Mouse (Mus musculus): ENCODE measurements at regions not wholly inside any gene's neighbourhood (a gene's known extent, or its start where the extent isn't known, plus 50 kb on each side); places are given as distances from the start of the nearest gene placed in this dataset.
A peak's percentile ranks its signal among the peaks of the same experiment; 100 is the strongest.

- Histone ChIP-seq H3K4me2 (peak overlapping the region; percentile 2; the same call in 1 of the 2 replicates), H3K27ac (peak overlapping the region; percentile 81)
- 18% methylated on average over 15 of the region's 15 CpGs for WGBS
Observed at GRCm38 (mm10) chr4:131014301-131015081, 70.3 kb downstream of the Matn1 start.

GRCm38 (mm10) chr4:131015156-131015555 is 71.0 kb downstream of the Matn1 start:
- no peak overlapping the region for H3K4me2 ChIP-seq
- peak overlapping the region; percentile 81 for H3K27ac ChIP-seq
- no peak for ATAC-seq (ENCODE audit: low FRiP score)
- no peak overlapping the region for H3K4me3 ChIP-seq (replicated peaks)
- H3K27me3 ChIP-seq, result peaks cover 22% of the 10 kb centered on the region
- H3K9me3 ChIP-seq, result no peaks in the 10 kb centered on the region
- no peaks in the 10 kb centered on the region for H3K36me3 ChIP-seq (replicated peaks)
- no peak overlapping the region for H3K9ac ChIP-seq
- 8% methylated on average over 2 of the region's 2 CpGs for WGBS
- peaks cover 18% of the 10 kb centered on the region for H3K4me1 ChIP-seq

More at GRCm38 (mm10) chr4:131014301-131015081, 70.3 kb downstream of the Matn1 start:
- Histone ChIP-seq H3K36me3 (replicated peaks) (no peaks in the 10 kb centered on the region), H3K9ac (no peak overlapping the region), H3K4me3 (replicated peaks) (no peak overlapping the region), H3K9me3 (no peaks in the 10 kb centered on the region), H3K27me3 (peaks cover 28% of the 10 kb centered on the region), H3K4me1 (peaks cover 18% of the 10 kb centered on the region)
- peak; percentile 79 for ATAC-seq (ENCODE audit: low FRiP score)

GRCm38 (mm10) chr4:131023601-131024000 is 79.4 kb downstream of the Matn1 start:
- H3K27me3 ChIP-seq, result peaks cover under 1% of the 10 kb centered on the region; the same call in 1 of the 2 replicates
- no peak overlapping the region for H3K4me3 ChIP-seq (replicated peaks)
- H3K27ac ChIP-seq, result no peak overlapping the region
- H3K4me1 ChIP-seq, result 0 out of 2 replicates have a peak, but pooled peaks cover 2% of the 10 kb centered on the region
- WGBS, result 55% methylated on average over 6 of the region's 6 CpGs
- no peak for ATAC-seq (ENCODE audit: low FRiP score)
- peaks cover 5% of the 10 kb centered on the region; the same call in 1 of the 2 replicates for H3K9me3 ChIP-seq
- no peak overlapping the region for H3K4me2 ChIP-seq
- H3K9ac ChIP-seq, result no peak overlapping the region
- no peaks in the 10 kb centered on the region for H3K36me3 ChIP-seq (replicated peaks)

- no peaks in the 10 kb centered on the region for H3K36me3 ChIP-seq (replicated peaks)
- peaks cover 14% of the 10 kb centered on the region for H3K4me1 ChIP-seq
- H3K27ac ChIP-seq, result no peak overlapping the region
- peaks cover 9% of the 10 kb centered on the region; the same call in 1 of the 2 replicates for H3K27me3 ChIP-seq
- H3K9ac ChIP-seq, result no peak overlapping the region
- H3K9me3 ChIP-seq, result no peaks in the 10 kb centered on the region
- WGBS, result 94% methylated on average over 11 of the region's 11 CpGs
- no peak for ATAC-seq (ENCODE audit: low FRiP score)
- H3K4me2 ChIP-seq, result no peak overlapping the region
- H3K4me3 ChIP-seq (replicated peaks), result no peak overlapping the region
Observed at GRCm38 (mm10) chr4:131036292-131036691, 92.1 kb downstream of the Matn1 start.

GRCm38 (mm10) chr4:131037179-131037578 is 93.0 kb downstream of the Matn1 start:
- no peak for ATAC-seq (ENCODE audit: low FRiP score)
- WGBS, result 20% methylated on average over 6 of the region's 6 CpGs
- peaks cover 9% of the 10 kb centered on the region; the same call in 1 of the 2 replicates for H3K27me3 ChIP-seq
- no peak overlapping the region for H3K4me2 ChIP-seq
- H3K9ac ChIP-seq, result no peak overlapping the region
- H3K4me1 ChIP-seq, result peaks cover 14% of the 10 kb centered on the region
- no peaks in the 10 kb centered on the region for H3K36me3 ChIP-seq (replicated peaks)
- H3K9me3 ChIP-seq, result no peaks in the 10 kb centered on the region
- H3K4me3 ChIP-seq (replicated peaks), result no peak overlapping the region
- no peak overlapping the region for H3K27ac ChIP-seq

GRCm38 (mm10) chr4:131039686-131040085 is 95.5 kb downstream of the Matn1 start:
- H3K9me3 ChIP-seq, result no peaks in the 10 kb centered on the region
- no peak overlapping the region for H3K9ac ChIP-seq
- no peak overlapping the region for H3K27ac ChIP-seq
- ATAC-seq (ENCODE audit: low FRiP score), result no peak
- 72% methylated on average over 3 of the region's 3 CpGs for WGBS
- no peak overlapping the region for H3K4me2 ChIP-seq
- no peaks in the 10 kb centered on the region for H3K36me3 ChIP-seq (replicated peaks)
- no peak overlapping the region for H3K4me3 ChIP-seq (replicated peaks)
- H3K27me3 ChIP-seq, result peaks cover 4% of the 10 kb centered on the region; the same call in 1 of the 2 replicates
- peaks cover 14% of the 10 kb centered on the region for H3K4me1 ChIP-seq

GRCm38 (mm10) chr4:131041210-131041609 is 97.0 kb downstream of the Matn1 start:
- Histone ChIP-seq H3K4me3 (replicated peaks) (no peak overlapping the region), H3K27me3 (peaks cover 4% of the 10 kb centered on the region; the same call in 1 of the 2 replicates), H3K4me1 (peaks cover 18% of the 10 kb centered on the region), H3K36me3 (replicated peaks) (no peaks in the 10 kb centered on the region), H3K4me2 (no peak overlapping the region), H3K9me3 (no peaks in the 10 kb centered on the region), H3K27ac (no peak overlapping the region), H3K9ac (no peak overlapping the region)
- no peak for ATAC-seq (ENCODE audit: low FRiP score)
- WGBS, result 83% methylated on average over 2 of the region's 2 CpGs

GRCm38 (mm10) chr4:131046101-131046500 is 101.9 kb downstream of the Matn1 start:
- WGBS, result 49% methylated on average over 8 of the region's 8 CpGs
- Histone ChIP-seq H3K9ac (no peak overlapping the region), H3K27ac (no peak overlapping the region), H3K4me1 (peaks cover 10% of the 10 kb centered on the region), H3K27me3 (no peaks in the 10 kb centered on the region), H3K4me3 (replicated peaks) (no peak overlapping the region), H3K9me3 (no peaks in the 10 kb centered on the region), H3K36me3 (replicated peaks) (no peaks in the 10 kb centered on the region), H3K4me2 (no peak overlapping the region)
- ATAC-seq (ENCODE audit: low FRiP score), result no peak

GRCm38 (mm10) chr4:131046969-131047650 is 102.9 kb downstream of the Matn1 start:
- Histone ChIP-seq H3K36me3 (replicated peaks) (no peaks in the 10 kb centered on the region), H3K27me3 (no peaks in the 10 kb centered on the region), H3K4me3 (replicated peaks) (no peak overlapping the region), H3K9ac (no peak overlapping the region), H3K9me3 (no peaks in the 10 kb centered on the region), H3K4me1 (peaks cover 10% of the 10 kb centered on the region), H3K4me2 (no peak overlapping the region), H3K27ac (0 out of 2 replicates have a peak overlapping the region, but pooled peaks have one; percentile 31)
- ATAC-seq (ENCODE audit: low FRiP score), result no peak
- 72% methylated on average over 12 of the region's 12 CpGs for WGBS

GRCm38 (mm10) chr4:131056293-131056692 is 112.1 kb downstream of the Matn1 start:
- H3K27me3 ChIP-seq, result no peaks in the 10 kb centered on the region
- peaks cover 20% of the 10 kb centered on the region for H3K4me1 ChIP-seq
- no peak overlapping the region for H3K9ac ChIP-seq
- no peak overlapping the region for H3K4me3 ChIP-seq (replicated peaks)
- no peak overlapping the region for H3K4me2 ChIP-seq
- no peak for ATAC-seq (ENCODE audit: low FRiP score)
- H3K9me3 ChIP-seq, result peaks cover 11% of the 10 kb centered on the region
- no peak overlapping the region for H3K27ac ChIP-seq
- no peaks in the 10 kb centered on the region for H3K36me3 ChIP-seq (replicated peaks)
- 96% methylated on average over 3 of the region's 3 CpGs for WGBS

GRCm38 (mm10) chr4:131059572-131059971 is 115.4 kb downstream of the Matn1 start:
- H3K4me3 ChIP-seq (replicated peaks), result no peak overlapping the region
- H3K36me3 ChIP-seq (replicated peaks), result no peaks in the 10 kb centered on the region
- peaks cover 28% of the 10 kb centered on the region for H3K4me1 ChIP-seq
- peak overlapping the region; percentile 33; the same call in 1 of the 2 replicates for H3K27ac ChIP-seq
- H3K9me3 ChIP-seq, result 0 out of 2 replicates have a peak, but pooled peaks cover under 1% of the 10 kb centered on the region
- WGBS, result 67% methylated on average over 7 of the region's 7 CpGs
- ATAC-seq (ENCODE audit: low FRiP score), result no peak
- no peak overlapping the region for H3K4me2 ChIP-seq
- no peak overlapping the region for H3K9ac ChIP-seq
- H3K27me3 ChIP-seq, result 0 out of 2 replicates have a peak, but pooled peaks cover 4% of the 10 kb centered on the region

GRCm38 (mm10) chr4:131060191-131060680 is 116.1 kb downstream of the Matn1 start:
- no peaks in the 10 kb centered on the region for H3K9me3 ChIP-seq
- H3K4me3 ChIP-seq (replicated peaks), result no peak overlapping the region
- H3K27ac ChIP-seq, result peak overlapping the region; percentile 33
- no peak overlapping the region for H3K9ac ChIP-seq
- peaks cover 32% of the 10 kb centered on the region for H3K4me1 ChIP-seq
- H3K36me3 ChIP-seq (replicated peaks), result no peaks in the 10 kb centered on the region
- 0 out of 2 replicates have a peak, but pooled peaks cover 4% of the 10 kb centered on the region for H3K27me3 ChIP-seq
- no peak overlapping the region for H3K4me2 ChIP-seq
- ATAC-seq (ENCODE audit: low FRiP score), result peak; percentile 55
- 30% methylated on average over 1 of the region's 1 CpGs for WGBS
